Mouse (Mus musculus) B cell, adult 67 days (primary cell): ENCODE results near the gene Lsg1. TPM values are rescaled to one million over a fixed set of nuclear protein-coding genes. Genes with fewer than 3 reads are reported as not detected.

Source experiments
- total RNA-seq, 2 experiments: library from RNA; stranded (reverse); gene quantifications; 4 replicates each; pipeline ENCODE4 v1.2.4; 2023

Gene Lsg1
- 10 to 100 TPM; 83.4 to 86.3 TPM for total RNA-seq

GRCm38 (mm10) chr16:30587494-30588327 lies at the start of gene Lsg1:
Gene Lsg1, minus strand, starts transcription at chr16:30587592.

GRCm38 (mm10) chr16:30599491-30600268 lies 12.3 kb upstream of the Lsg1 start, which contains the start of gene Fam43a:
Gene Fam43a, plus strand, starts transcription at chr16:30599723.

GRCm38 (mm10) chr16:30550748-30551192 lies 36.6 kb downstream of the Lsg1 start, which contains the start of gene Tmem44:
Gene Tmem44, minus strand, starts transcription at chr16:30550842.

Other genes with a start within 250 kb of the Lsg1 start
- gene Atp13a3, start 181.6 kb downstream of the Lsg1 start, total RNA-seq, result 10 to 100 TPM; 81.0 to 84.7 TPM
- gene Tmem44, start 36.8 kb downstream of the Lsg1 start, total RNA-seq, result under 1 TPM in 1 of 2 experiments, not detected in 1; 0.58 TPM
- gene Fam43a, start 12.1 kb upstream of the Lsg1 start, total RNA-seq, result 100 to 1,000 TPM; 157 to 233 TPM